Mouse (Mus musculus): ENCODE measurements around the gene Emsy.

DNA sequence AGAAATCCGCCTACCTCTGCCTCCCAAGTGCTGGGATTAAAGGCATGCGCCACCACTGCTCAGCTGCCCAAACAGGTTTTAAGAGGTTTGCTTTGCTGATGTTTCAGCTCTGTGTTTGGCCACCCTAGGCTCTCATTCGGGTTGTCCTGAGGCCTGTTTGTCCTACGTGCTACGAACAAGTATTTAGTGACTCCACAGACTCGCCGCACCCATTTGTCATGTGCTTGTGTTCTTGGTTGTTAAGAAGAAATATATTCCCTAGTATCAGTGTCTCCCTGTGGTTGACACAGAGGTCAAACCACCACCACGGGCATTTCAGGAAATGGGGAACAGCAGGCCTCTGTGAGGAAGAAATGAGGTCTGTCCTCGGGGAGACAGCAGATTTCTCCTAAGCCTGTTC is 14.8 kb upstream of the Emsy start:
- no peak for TF ChIP-seq EP300 (IDR thresholded peaks at IDR 0.05; ENCODE audit: low read length)
- no peak for TF ChIP-seq MAX (IDR thresholded peaks at IDR 0.05; ENCODE audit: low read length)
- TF ChIP-seq CHD1 (IDR thresholded peaks at IDR 0.05; ENCODE audit: low read depth, low read length): no peak
- no peak for TF ChIP-seq POLR2A (IDR thresholded peaks at IDR 0.05; ENCODE audit: low read depth, low read length)
- TF ChIP-seq POLR2AphosphoS2 (IDR thresholded peaks at IDR 0.05; ENCODE audit: low read depth, low read length): no peak
- no peak for TF ChIP-seq NRF1 (IDR thresholded peaks at IDR 0.05; ENCODE audit: low read depth, low read length)
- TF ChIP-seq E2F4 (IDR thresholded peaks at IDR 0.05; ENCODE audit: insufficient replicate concordance, low read depth, low read length): no peak
- no peak for TF ChIP-seq USF1 (IDR thresholded peaks at IDR 0.05; ENCODE audit: low read depth, low read length)
- no peak for TF ChIP-seq MYC (IDR thresholded peaks at IDR 0.05; ENCODE audit: low read depth, low read length)
- no peak for TF ChIP-seq CTCF (conservative IDR thresholded peaks at IDR 0.05 in 1 of 2, IDR thresholded peaks at IDR 0.05 in 1 of 2; ENCODE audit: low read depth in 2 of 2, low read length in 2 of 2)
- no peak for TF ChIP-seq SIN3A (IDR thresholded peaks at IDR 0.05; ENCODE audit: low read length)
- no peak for TF ChIP-seq BHLHE40 (IDR thresholded peaks at IDR 0.05; ENCODE audit: low read depth, low read length)

Measured in CH12.LX (cell line).